Mouse (Mus musculus): ENCODE data around the gene Krt12.

Krt12 gene

GRCm38 (mm10) chr11:99396661-99397060 lies 25.4 kb downstream of the Krt12 start:
- no peak for DNase-seq

GRCm38 (mm10) chr11:99396034-99396433 lies 26.0 kb downstream of the Krt12 start:
- DNase-seq: peak; percentile 19

GRCm38 (mm10) chr11:99392492-99392891 lies 29.6 kb downstream of the Krt12 start:
- DNase-seq: peak; percentile 34

- DNase-seq: peak; percentile 52
These were observed 30.7 kb downstream of the Krt12 start for GRCm38 (mm10) chr11:99391375-99391774.

- peak; percentile 55 for DNase-seq
These were observed 31.2 kb downstream of the Krt12 start for GRCm38 (mm10) chr11:99390866-99391265.

- no peak for DNase-seq
These were observed 32.8 kb downstream of the Krt12 start, which contains the start of gene Krt10 for GRCm38 (mm10) chr11:99389264-99389663. TSS of gene Krt10 (minus strand) at chr11:99389364.

GRCm38 (mm10) chr11:99388661-99389060 lies 33.4 kb downstream of the Krt12 start:
- peak; percentile 84 for DNase-seq

- peak; percentile 99 for DNase-seq
These were observed 36.0 kb downstream of the Krt12 start for GRCm38 (mm10) chr11:99385813-99386721.

GRCm38 (mm10) chr11:99379568-99379967 lies 42.5 kb downstream of the Krt12 start:
- DNase-seq: peak; percentile 92

- DNase-seq: no peak
These were observed 47.3 kb downstream of the Krt12 start, which contains the start of gene Krt28 for GRCm38 (mm10) chr11:99374803-99375202. TSS of gene Krt28 (minus strand) at chr11:99374903.

- DNase-seq: peak; percentile 70
These were observed 52.1 kb downstream of the Krt12 start for GRCm38 (mm10) chr11:99369853-99370451.

GRCm38 (mm10) chr11:99369229-99369628 lies 52.8 kb downstream of the Krt12 start:
- DNase-seq: peak; percentile 77

- DNase-seq: peak; percentile 74
These were observed 55.3 kb downstream of the Krt12 start for GRCm38 (mm10) chr11:99366791-99367190.

Measured in heart, adult 11 months (tissue).